Mouse (Mus musculus) stomach, embryonic 15.5 days (tissue): ENCODE results near the gene Mettl14. TPM values are rescaled to one million over a fixed set of nuclear protein-coding genes. Genes with fewer than 3 reads are reported as not detected.

ENCODE experiments used
- ATAC-seq: fragments of 200-750 bp; cut with Nextera tagmentation; 2 replicates; pipeline ENCODE4 v1.8.0; 2017; ENCODE audit warnings: low read depth, moderate number of reproducible peaks, moderate TSS enrichment; ENCODE audit not compliant: insufficient read depth, low FRiP score
- H3K27ac ChIP-seq: fragments of 300-500 bp; sonication (generic); 2 replicates; pipeline ENCODE4 v1.5.1; 2015; ENCODE audit warnings: mild to moderate bottlenecking, inconsistent platforms
- H3K27me3 ChIP-seq: fragments of 300-500 bp; sonication (generic); replicated peaks from 2 replicates; pipeline ENCODE4 v1.6.1; 2015; ENCODE audit warnings: inconsistent platforms
- H3K36me3 ChIP-seq: fragments of 300-500 bp; sonication (generic); 2 replicates; pipeline ENCODE4 v1.6.1; 2015; ENCODE audit warnings: inconsistent platforms
- H3K4me1 ChIP-seq: fragments of 300-500 bp; sonication (generic); 2 replicates; pipeline ENCODE4 v1.6.1; 2015; ENCODE audit warnings: inconsistent platforms
- H3K4me2 ChIP-seq: fragments of 300-500 bp; sonication (generic); 2 replicates; pipeline ENCODE4 v1.6.1; 2015; ENCODE audit warnings: mild to moderate bottlenecking, inconsistent platforms
- H3K4me3 ChIP-seq: fragments of 300-500 bp; sonication (generic); replicated peaks from 2 replicates; pipeline ENCODE4 v1.5.1; 2015; ENCODE audit warnings: inconsistent platforms
- H3K9ac ChIP-seq: fragments of 300-500 bp; sonication (generic); 2 replicates; pipeline ENCODE4 v1.6.1; 2015; ENCODE audit warnings: inconsistent platforms
- H3K9me3 ChIP-seq: fragments of 300-500 bp; sonication (generic); 2 replicates; pipeline ENCODE4 v1.6.1; 2016; ENCODE audit warnings: inconsistent platforms
- WGBS: fragments of 180-500 bp; shearing (Covaris S2); methylation state at CpG from one replicate; pipeline ENCODE4 v1.1.7; 2015; 5-methylcytosine and 5-hydroxymethylcytosine counted together
- polyA plus RNA-seq: library from polyadenylated mRNA; unstranded; fragments of >200 nt; fragmentation: Nextera tagmentation; extraction: Ambion mirVana; gene quantifications from 2 replicates; pipeline ENCODE4 v1.2.1, GENCODE M21; 2015

The Mettl14 gene
- polyA plus RNA-seq, 1 experiment from 2014 or later: 23.3 TPM

- no peak overlapping the region for H3K9ac ChIP-seq
- no peaks in the 10 kb centered on the region for H3K27me3 ChIP-seq
- 13% methylated on average over 4 of the region's 4 CpGs for WGBS
- peak overlapping the region; percentile 72 for H3K27ac ChIP-seq
- no peak overlapping the region for H3K4me3 ChIP-seq
- H3K9me3 ChIP-seq: no peaks in the 10 kb centered on the region
- H3K4me2 ChIP-seq: no peak overlapping the region
- H3K4me1 ChIP-seq: peaks cover 27% of the 10 kb centered on the region
- no peaks in the 10 kb centered on the region for H3K36me3 ChIP-seq
- peak; percentile 34; the same call in 1 of the 2 replicates for ATAC-seq
Observed at GRCm38 (mm10) chr3:123333055-123333424, 52.9 kb downstream of the Mettl14 start.

DNA sequence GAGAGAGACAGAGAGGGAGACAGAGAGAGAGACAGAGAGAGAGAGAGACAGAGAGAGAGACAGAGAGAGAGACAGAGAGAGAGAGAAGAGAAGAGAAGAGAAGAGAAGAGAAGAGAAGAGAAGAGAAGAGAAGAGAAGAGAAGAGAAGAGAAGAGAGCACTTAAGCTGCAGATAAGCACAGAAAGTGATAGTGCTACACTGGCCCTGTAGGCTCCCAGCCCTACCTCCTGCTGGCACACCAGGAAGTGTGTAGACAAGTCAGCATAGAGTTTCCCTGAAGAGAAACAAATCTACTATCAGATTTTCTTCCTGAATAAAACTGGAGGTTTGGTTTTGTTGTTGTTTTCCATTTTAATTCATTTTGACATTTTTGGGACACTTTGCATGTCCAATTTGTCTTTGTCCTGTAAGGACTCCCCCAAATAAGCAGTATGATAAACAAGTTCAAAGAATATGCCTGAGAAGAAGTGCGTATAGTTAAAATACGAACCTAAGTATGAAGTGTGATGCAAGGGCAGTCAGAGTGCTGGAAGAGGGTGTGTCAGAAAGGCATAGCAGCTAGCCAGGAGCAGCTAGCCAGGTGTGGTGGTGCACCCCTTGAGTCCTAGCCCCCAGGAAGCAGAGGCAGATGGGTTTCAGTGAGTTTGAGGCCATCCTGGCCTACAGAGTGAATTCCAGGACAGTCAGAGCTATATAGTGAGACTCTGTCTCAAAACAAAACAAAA lies 53.4 kb downstream of the Mettl14 start:
- Histone ChIP-seq H3K36me3 (0 out of 2 replicates have a peak, but pooled peaks cover 2% of the 10 kb centered on the region), H3K4me3 (no peak overlapping the region), H3K9ac (no peak overlapping the region), H3K9me3 (no peaks in the 10 kb centered on the region), H3K4me2 (no peak overlapping the region), H3K27ac (peak overlapping the region; percentile 72), H3K4me1 (peaks cover 24% of the 10 kb centered on the region), H3K27me3 (no peaks in the 10 kb centered on the region)
- WGBS: 60% methylated on average over 2 of the region's 2 CpGs
- no peak for ATAC-seq

DNA sequence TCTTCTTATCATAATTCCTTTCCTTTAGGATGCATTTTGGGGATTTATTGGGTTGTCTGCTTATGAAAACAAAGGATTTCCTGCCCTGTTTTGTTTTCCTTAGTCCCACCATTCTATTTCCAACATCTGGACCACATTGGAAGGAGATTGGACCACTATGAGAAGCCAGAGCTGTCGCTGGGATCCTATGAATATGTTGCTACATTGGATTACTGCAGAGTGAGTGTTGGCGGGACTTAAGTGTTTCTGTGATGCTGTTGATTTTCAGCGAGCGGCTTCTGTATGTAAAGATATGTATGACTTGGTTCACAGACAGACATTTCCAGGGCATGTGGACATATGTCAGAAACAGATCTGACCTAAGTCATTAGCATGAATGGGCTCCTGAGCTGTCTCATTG lies 55.7 kb downstream of the Mettl14 start:
- H3K4me3 ChIP-seq: no peak overlapping the region
- ATAC-seq: no peak
- H3K27me3 ChIP-seq: no peaks in the 10 kb centered on the region
- H3K9ac ChIP-seq: no peak overlapping the region
- no peaks in the 10 kb centered on the region for H3K9me3 ChIP-seq
- peaks cover 16% of the 10 kb centered on the region for H3K4me1 ChIP-seq
- 0 out of 2 replicates have a peak, but pooled peaks cover 5% of the 10 kb centered on the region for H3K36me3 ChIP-seq
- H3K27ac ChIP-seq: peak overlapping the region; percentile 46
- no peak overlapping the region for H3K4me2 ChIP-seq
- WGBS: 57% methylated on average over 4 of the region's 4 CpGs

DNA sequence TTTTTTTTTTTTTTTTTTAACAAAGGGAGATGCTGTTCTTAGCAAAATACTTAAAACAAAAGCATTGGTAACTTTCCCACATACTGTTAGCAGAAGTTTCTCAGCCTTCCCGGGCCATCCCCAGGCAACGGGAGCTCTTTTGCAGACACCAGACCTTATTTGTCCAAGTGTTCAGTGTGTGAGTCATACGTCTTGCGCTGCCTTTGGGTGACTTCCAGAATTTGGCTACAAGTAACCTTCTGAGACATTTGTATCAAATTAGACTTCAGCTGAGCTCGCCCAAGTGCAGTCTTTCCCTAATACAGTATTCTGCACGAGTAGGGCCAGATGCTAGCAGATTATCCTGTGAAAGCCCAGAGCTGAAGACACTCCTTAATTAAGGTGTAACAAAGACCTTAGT lies 56.7 kb downstream of the Mettl14 start:
- no peaks in the 10 kb centered on the region for H3K9me3 ChIP-seq
- peak overlapping the region; percentile 84 for H3K27ac ChIP-seq
- no peaks in the 10 kb centered on the region for H3K27me3 ChIP-seq
- peak; percentile 58; the same call in 1 of the 2 replicates for ATAC-seq
- no peak overlapping the region for H3K9ac ChIP-seq
- 0 out of 2 replicates have a peak, but pooled peaks cover 5% of the 10 kb centered on the region for H3K36me3 ChIP-seq
- no peak overlapping the region for H3K4me3 ChIP-seq
- WGBS: 33% methylated on average over 6 of the region's 6 CpGs
- H3K4me2 ChIP-seq: no peak overlapping the region
- H3K4me1 ChIP-seq: peaks cover 15% of the 10 kb centered on the region; the same call in 1 of the 2 replicates

GRCm38 (mm10) chr3:123324326-123324725 lies 61.6 kb downstream of the Mettl14 start:
- H3K4me2 ChIP-seq: no peak overlapping the region
- no peak for ATAC-seq
- no peak overlapping the region for H3K4me3 ChIP-seq
- no peaks in the 10 kb centered on the region for H3K9me3 ChIP-seq
- no peaks in the 10 kb centered on the region for H3K27me3 ChIP-seq
- WGBS: 31% methylated on average over 4 of the region's 4 CpGs
- H3K27ac ChIP-seq: peak overlapping the region; percentile 81
- H3K4me1 ChIP-seq: peaks cover 9% of the 10 kb centered on the region; the same call in 1 of the 2 replicates
- no peak overlapping the region for H3K9ac ChIP-seq
- 0 out of 2 replicates have a peak, but pooled peaks cover 5% of the 10 kb centered on the region for H3K36me3 ChIP-seq

DNA sequence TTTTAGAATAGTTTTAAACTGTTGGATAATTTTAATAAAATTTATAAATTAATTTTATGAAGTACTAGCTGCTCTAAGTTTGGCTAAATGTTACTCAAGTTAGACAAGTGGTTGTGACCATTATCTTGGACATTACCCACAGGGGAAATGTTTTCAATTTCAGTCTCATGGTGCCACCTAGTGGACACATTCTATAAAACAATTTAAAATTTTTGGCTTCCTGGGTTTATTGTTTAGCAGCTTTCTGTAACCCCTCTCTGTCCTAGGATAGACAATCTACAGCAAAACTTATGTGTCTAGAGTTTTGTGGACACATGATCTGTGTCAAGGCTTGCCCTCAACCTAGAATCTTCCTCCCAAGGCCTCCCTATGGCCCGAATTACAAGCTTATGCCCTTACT lies 63.8 kb downstream of the Mettl14 start:
- Histone ChIP-seq H3K27ac (no peak overlapping the region), H3K27me3 (no peaks in the 10 kb centered on the region), H3K36me3 (0 out of 2 replicates have a peak, but pooled peaks cover 2% of the 10 kb centered on the region), H3K4me2 (no peak overlapping the region), H3K4me3 (no peak overlapping the region), H3K9ac (no peak overlapping the region), H3K9me3 (no peaks in the 10 kb centered on the region), H3K4me1 (peaks cover 9% of the 10 kb centered on the region; the same call in 1 of the 2 replicates)
- 31% methylated on average over 1 of the region's 1 CpGs for WGBS
- ATAC-seq: no peak

DNA sequence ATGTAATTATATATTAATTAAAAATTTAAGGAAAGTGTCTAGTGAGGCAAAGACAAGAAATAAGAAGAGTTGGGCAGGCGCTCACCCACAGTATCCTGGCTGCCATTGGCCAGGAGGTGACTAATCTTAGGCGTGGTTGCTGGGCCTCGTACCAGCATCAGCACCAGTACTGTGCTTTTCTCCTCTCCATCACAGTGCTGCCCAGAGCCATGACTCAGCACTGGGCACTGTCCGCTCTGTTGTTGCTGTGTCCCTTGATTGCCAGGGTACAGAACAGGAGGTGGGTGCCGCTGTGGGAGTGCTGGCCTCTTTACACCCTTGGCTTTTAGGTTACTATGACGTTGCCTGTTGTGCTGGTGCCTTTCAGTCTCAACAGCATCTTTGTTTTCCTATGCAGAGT lies 64.3 kb downstream of the Mettl14 start:
- Histone ChIP-seq H3K4me1 (peaks cover 9% of the 10 kb centered on the region; the same call in 1 of the 2 replicates), H3K36me3 (0 out of 2 replicates have a peak, but pooled peaks cover 3% of the 10 kb centered on the region), H3K27me3 (no peaks in the 10 kb centered on the region), H3K27ac (peak overlapping the region; percentile 16; the same call in 1 of the 2 replicates), H3K4me2 (no peak overlapping the region), H3K4me3 (no peak overlapping the region), H3K9me3 (no peaks in the 10 kb centered on the region), H3K9ac (no peak overlapping the region)
- 80% methylated on average over 6 of the region's 6 CpGs for WGBS
- peak; percentile 51; the same call in 1 of the 2 replicates for ATAC-seq

DNA sequence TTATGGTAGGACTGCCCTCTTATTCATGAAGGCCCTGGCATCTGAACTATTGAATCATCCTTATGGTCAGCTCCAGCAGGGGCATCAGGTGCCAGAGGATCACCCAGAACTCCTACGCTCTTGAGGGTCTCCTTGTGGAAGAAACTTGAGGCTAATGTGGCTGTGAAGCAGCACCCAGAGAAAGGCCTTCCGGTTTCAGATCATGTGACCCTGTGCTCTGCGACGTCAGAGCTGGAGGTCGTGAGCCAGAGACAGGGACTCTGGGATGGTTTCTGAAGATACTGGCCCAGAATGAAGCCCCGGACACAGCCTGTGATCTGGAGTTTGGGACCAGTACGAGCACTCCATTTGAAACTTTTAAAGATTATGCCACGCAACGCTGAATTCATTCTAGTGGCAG lies 65.6 kb downstream of the Mettl14 start:
- Histone ChIP-seq H3K9me3 (no peaks in the 10 kb centered on the region), H3K27ac (no peak overlapping the region), H3K36me3 (0 out of 2 replicates have a peak, but pooled peaks cover 3% of the 10 kb centered on the region), H3K4me3 (no peak overlapping the region), H3K27me3 (no peaks in the 10 kb centered on the region), H3K4me2 (no peak overlapping the region), H3K9ac (no peak overlapping the region), H3K4me1 (peaks cover 9% of the 10 kb centered on the region; the same call in 1 of the 2 replicates)
- no peak for ATAC-seq
- 78% methylated on average over 9 of the region's 9 CpGs for WGBS

Other genes with a start within 250 kb of the Mettl14 start
- 28.0 and 33.2 TPM in 2 replicates for gene Synpo2, start 150.0 kb downstream of the Mettl14 start, polyA plus RNA-seq
- 97.6 and 106 TPM in 2 replicates for gene Sec24d, start 118.7 kb downstream of the Mettl14 start, polyA plus RNA-seq
- 3.6 and 4.1 TPM in 2 replicates for gene Prss12, start 60.8 kb upstream of the Mettl14 start, polyA plus RNA-seq